Mouse (Mus musculus): ENCODE data around the gene Atg16l1.

Gene Atg16l1

GRCm38 (mm10) chr1:87828926-87829580 is 73.4 kb downstream of the Atg16l1 start:
- in situ Hi-C loops (cut with MboI, MseI): loop anchor here (25.0 kb wide), 1 partner anchor 758 kb away; no protein-coding TSS in a partner anchor

- in situ Hi-C loops (cut with MboI, MseI): loop anchor here (25.0 kb wide), 1 partner anchor 758 kb away; no protein-coding TSS in a partner anchor
These were observed 74.0 kb downstream of the Atg16l1 start for GRCm38 (mm10) chr1:87829621-87830211.

GRCm38 (mm10) chr1:87836453-87836852 is 80.8 kb downstream of the Atg16l1 start:
- in situ Hi-C loops (cut with MboI, MseI): loop anchor here (25.0 kb wide), 1 partner anchor 751 kb away; no protein-coding TSS in a partner anchor

- in situ Hi-C loops (cut with MboI, MseI): loop anchor here (25.0 kb wide), 1 partner anchor 750 kb away; no protein-coding TSS in a partner anchor
These were observed 81.3 kb downstream of the Atg16l1 start for GRCm38 (mm10) chr1:87837018-87837417.

DNA sequence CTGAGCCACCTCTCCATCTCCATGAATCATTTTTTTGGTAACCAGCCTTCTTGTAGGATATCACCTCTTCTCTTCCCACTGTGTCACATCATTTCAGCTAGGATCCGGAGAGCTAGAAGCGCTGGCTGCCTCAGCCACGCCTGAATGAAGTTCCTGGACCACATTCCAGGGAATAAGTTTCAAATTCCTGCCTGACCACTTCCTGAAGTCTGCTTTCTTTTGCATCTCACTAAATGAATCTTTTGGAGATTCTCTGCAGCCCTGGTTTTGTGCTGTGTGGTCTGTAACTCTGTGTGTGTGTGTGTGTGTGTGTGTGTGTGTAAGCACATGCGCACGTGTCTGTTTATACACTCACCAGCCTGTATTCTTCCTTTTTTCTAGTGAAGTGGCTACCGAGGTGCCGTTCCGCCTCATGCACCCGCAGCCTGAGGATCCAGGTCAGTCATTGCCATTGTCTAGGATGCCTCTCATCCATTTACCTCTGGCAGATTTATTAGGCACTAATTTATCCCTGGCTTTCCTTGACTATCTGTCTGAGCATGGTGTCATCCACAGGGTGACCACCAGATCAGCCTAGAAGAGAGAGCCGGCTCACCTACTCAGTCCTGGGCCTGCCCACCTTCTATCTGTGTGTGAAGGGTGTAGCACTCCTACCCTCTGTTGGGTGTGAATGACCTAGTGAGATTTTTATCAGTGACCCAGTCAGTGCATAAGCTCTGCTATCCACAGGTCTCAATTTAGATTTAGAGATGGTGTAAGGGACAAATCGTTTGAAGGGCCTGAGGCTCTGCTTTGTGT is 84.9 kb downstream of the Atg16l1 start:
- in situ Hi-C loops (cut with MboI, MseI): loop anchor here (25.0 kb wide), 1 partner anchor 747 kb away; no protein-coding TSS in a partner anchor
